ENCODE assay signal across 8 mouse cellular contexts in genomic region chr3:95819351-95819985, GRCm38 (mm10). TPM values are rescaled to one million over a fixed set of nuclear protein-coding genes. Genes with fewer than 3 reads are reported as not detected.
DNase-seq lines count a peak whose midpoint lies in the region; ATAC-seq lines count a peak whose summit lies in the region.

No protein-coding gene starts in this region.

- peak overlapping the region; percentile 74 for H3K9ac ChIP-seq in forebrain, embryonic 14.5 days (ENCODE audit: low read length)
- H3K9ac ChIP-seq in neural tube, embryonic 15.5 days (replicated peaks): peak overlapping the region; percentile 65

- H3K4me2 ChIP-seq in forebrain, embryonic 14.5 days (ENCODE audit: low read length): peak overlapping the region; percentile 63
- H3K4me2 ChIP-seq in neural tube, embryonic 15.5 days: peak overlapping the region; percentile 62

- peaks cover 6% of the 10 kb centered on the region; the same call in 1 of the 2 replicates for H3K4me1 ChIP-seq in forebrain, embryonic 14.5 days (ENCODE audit: control insufficient read depth, insufficient read depth, low read length)
- peaks cover 32% of the 10 kb centered on the region for H3K4me1 ChIP-seq in neural tube, embryonic 15.5 days

- H3K27me3 ChIP-seq in forebrain, embryonic 14.5 days (replicated peaks; ENCODE audit: control insufficient read depth, insufficient read depth, low read length): no peaks in the 10 kb centered on the region
- H3K27me3 ChIP-seq in neural tube, embryonic 15.5 days (replicated peaks): no peaks in the 10 kb centered on the region

- peak overlapping the region; percentile 76 for H3K4me3 ChIP-seq in forebrain, embryonic 14.5 days (ENCODE audit: low read depth, low read length)
- H3K4me3 ChIP-seq in neural tube, embryonic 15.5 days (replicated peaks): peak overlapping the region; percentile 74

- no peaks in the 10 kb centered on the region for H3K9me3 ChIP-seq in forebrain, embryonic 14.5 days (replicated peaks; ENCODE audit: control insufficient read depth, low read length)
- no peaks in the 10 kb centered on the region for H3K9me3 ChIP-seq in neural tube, embryonic 15.5 days (replicated peaks)

- no peaks in the 10 kb centered on the region for H3K36me3 ChIP-seq in forebrain, embryonic 14.5 days (ENCODE audit: control insufficient read depth, insufficient read depth, low read length)
- no peaks in the 10 kb centered on the region for H3K36me3 ChIP-seq in neural tube, embryonic 15.5 days

- H3K27ac ChIP-seq in forebrain, embryonic 14.5 days (ENCODE audit: low read depth, low read length): peak overlapping the region; percentile 100
- peak overlapping the region; percentile 100 for H3K27ac ChIP-seq in neural tube, embryonic 15.5 days (replicated peaks)

- intact Hi-C loops in heart, postnatal 14 days (cut with DNase I): loop anchor here (5.0 kb wide), 1 partner anchor 187 kb away; no protein-coding TSS in a partner anchor

- under 1% methylated on average over 49 of the region's 49 CpGs for WGBS in forebrain, embryonic 14.5 days
- under 1% methylated on average over 49 of the region's 49 CpGs for WGBS in neural tube, embryonic 15.5 days

- ATAC-seq in forebrain, embryonic 14.5 days: peak; percentile 98
- peak; percentile 96 for ATAC-seq in neural tube, embryonic 15.5 days (ENCODE audit: low FRiP score)

- DNase-seq in ES-CJ7 (ENCODE audit: low read depth, low spot score): peak; percentile 100
- peak; percentile 100 for DNase-seq in cerebellum, adult 11 months
- peak; percentile 100 for DNase-seq in forebrain, embryonic 14.5 days (ENCODE audit: low spot score)
- peak; percentile 99 to 100 for DNase-seq in heart, postnatal 14 days
- DNase-seq in layer of hippocampus, adult 11-12 months (ENCODE audit: low spot score): peak; percentile 100
- DNase-seq in lung, adult 18-20 months: peak; percentile 100
- DNase-seq in testis, postnatal 14 days (ENCODE audit: low spot score): peak; percentile 100

RNA-seq across cellular contexts. Expression of gene Rprd2, which starts 0.8 kb away (rescaled TPM):
- polyA plus RNA-seq in forebrain, embryonic 14.5 days (2014; fragmentation: Nextera tagmentation; extraction: Ambion mirVana): 14.3 and 18.4 TPM in 2 replicates
- total RNA-seq in heart, postnatal 14 days (2021): 10 to 100 TPM; 41.3 to 42.1 TPM
- polyA plus RNA-seq in neural tube, embryonic 15.5 days (2015; fragmentation: Nextera tagmentation; extraction: Ambion mirVana): 20.3 and 22.3 TPM in 2 replicates

RNA-seq across cellular contexts. Expression of gene Prpf3, which starts 36.2 kb away (rescaled TPM):
- 40.7 and 47.4 TPM in 2 replicates for polyA plus RNA-seq in forebrain, embryonic 14.5 days (2014; fragmentation: Nextera tagmentation; extraction: Ambion mirVana)
- total RNA-seq in heart, postnatal 14 days (2021): 10 to 100 TPM; 19.2 to 27.2 TPM
- polyA plus RNA-seq in neural tube, embryonic 15.5 days (2015; fragmentation: Nextera tagmentation; extraction: Ambion mirVana): 32.2 and 36.3 TPM in 2 replicates

RNA-seq across cellular contexts. Expression of gene Mrps21, which starts 51.9 kb away (rescaled TPM):
- polyA plus RNA-seq in forebrain, embryonic 14.5 days (2014; fragmentation: Nextera tagmentation; extraction: Ambion mirVana): 280 and 333 TPM in 2 replicates
- 100 to 1,000 TPM; 275 to 290 TPM for total RNA-seq in heart, postnatal 14 days (2021)
- 284 and 296 TPM in 2 replicates for polyA plus RNA-seq in neural tube, embryonic 15.5 days (2015; fragmentation: Nextera tagmentation; extraction: Ambion mirVana)

RNA-seq across cellular contexts. Expression of gene Tars2, which starts 59.5 kb away (rescaled TPM):
- 46.6 and 50.7 TPM in 2 replicates for polyA plus RNA-seq in forebrain, embryonic 14.5 days (2014; fragmentation: Nextera tagmentation; extraction: Ambion mirVana)
- 10 to 100 TPM; 41.6 to 44.4 TPM for total RNA-seq in heart, postnatal 14 days (2021)
- 49.4 and 52.7 TPM in 2 replicates for polyA plus RNA-seq in neural tube, embryonic 15.5 days (2015; fragmentation: Nextera tagmentation; extraction: Ambion mirVana)

Comparison
In these comparisons a context has a peak if more than half of its experiments do, and no peak if none do; other contexts are left out.
1. Peak in every context shown above with its lines: DNase-seq, ATAC-seq, H3K4me3 ChIP-seq and H3K27ac ChIP-seq.